Mouse (Mus musculus) heart, postnatal 25 days (tissue): ENCODE results near the gene Kif17. TPM values are rescaled to one million over a fixed set of nuclear protein-coding genes. Genes with fewer than 3 reads are reported as not detected.

ENCODE experiments used
- DNase-seq: peaks from one replicate; pipeline ENCODE4 v3.0.0; 2022; ENCODE audit warnings: low spot score
- intact Hi-C: fragments of 180-260 bp; cut with DNase I; formaldehyde crosslinking; loops from one replicate; pipeline ENCODE4 v1.15.1; 2025
- microRNA-seq: library from miRNA; unstranded; fragments of <30 nt; microRNA quantifications from one replicate; pipeline ENCODE4 v1.2.0, GENCODE M21; 2022
- total RNA-seq, 2 experiments: library from RNA; stranded (reverse); gene quantifications; 2 replicates each; pipeline ENCODE4 v1.2.3; 2021

Gene Kif17
- total RNA-seq, 2 experiments from 2014 or later: 0.13 to 0.22 TPM

DNA sequence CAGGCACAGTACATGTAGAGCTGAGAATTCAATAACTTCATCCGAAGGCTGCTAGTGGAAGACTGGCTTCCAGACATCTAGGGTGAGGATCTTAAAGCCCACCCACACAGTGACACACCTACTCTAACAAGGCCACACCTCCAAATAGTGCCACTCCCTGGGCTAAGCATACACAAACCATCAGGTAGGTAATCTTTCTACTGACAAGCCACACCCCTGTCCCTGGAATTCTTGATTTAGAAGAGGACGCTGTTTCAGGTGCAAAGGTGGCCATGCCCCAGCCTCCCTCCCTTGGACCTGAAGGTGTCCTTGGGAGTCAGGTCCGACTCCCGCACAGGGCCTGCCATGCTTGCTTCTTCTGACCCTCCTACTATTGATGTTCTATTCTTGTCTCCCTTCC is 82.9 kb downstream of the Kif17 start:
- intact Hi-C loops: no loop called here

DNA sequence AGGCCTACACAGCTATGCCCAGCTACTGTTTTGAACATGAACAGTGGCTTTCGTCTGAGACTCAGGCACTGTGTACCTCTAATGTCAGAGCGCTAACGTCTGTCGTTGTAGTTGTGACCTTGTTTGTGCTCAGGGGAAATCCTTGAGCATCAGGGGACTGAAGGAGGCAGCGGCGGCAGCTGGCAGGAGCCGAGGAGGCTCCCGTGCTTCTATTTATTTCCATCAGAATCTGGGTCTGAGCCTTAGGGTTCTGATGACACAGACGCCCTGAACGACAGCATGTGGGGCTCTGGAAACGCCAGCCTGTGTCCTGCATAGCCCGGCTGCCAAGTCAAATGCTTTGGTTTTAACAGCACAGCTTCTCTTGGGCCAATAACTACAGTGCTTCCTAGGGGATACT is 84.8 kb downstream of the Kif17 start:
- DNase-seq: no peak
- intact Hi-C loops: no loop called here

More for the DNA sequence above, 82.9 kb downstream of the Kif17 start:
- no peak for DNase-seq

DNA sequence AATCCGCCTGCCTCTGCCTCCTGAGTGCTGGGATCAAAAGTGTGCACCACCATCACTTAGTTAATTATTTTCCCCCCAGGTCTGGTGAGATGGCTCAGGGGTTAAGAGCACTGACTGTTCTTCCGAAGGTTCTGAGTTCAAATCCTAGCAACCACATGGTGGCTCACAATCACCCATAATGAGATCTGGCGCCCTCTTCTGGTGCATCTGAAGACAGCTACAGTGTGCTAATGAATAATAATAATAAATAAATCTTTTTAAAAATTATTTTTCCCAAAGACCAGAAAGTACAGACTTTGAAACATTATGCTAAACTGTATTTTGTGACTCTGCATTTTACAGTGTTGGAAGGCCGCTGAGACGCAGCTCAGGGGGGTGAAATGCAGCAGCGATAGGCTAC is 85.4 kb downstream of the Kif17 start:
- intact Hi-C loops: no loop called here
- DNase-seq: no peak

DNA sequence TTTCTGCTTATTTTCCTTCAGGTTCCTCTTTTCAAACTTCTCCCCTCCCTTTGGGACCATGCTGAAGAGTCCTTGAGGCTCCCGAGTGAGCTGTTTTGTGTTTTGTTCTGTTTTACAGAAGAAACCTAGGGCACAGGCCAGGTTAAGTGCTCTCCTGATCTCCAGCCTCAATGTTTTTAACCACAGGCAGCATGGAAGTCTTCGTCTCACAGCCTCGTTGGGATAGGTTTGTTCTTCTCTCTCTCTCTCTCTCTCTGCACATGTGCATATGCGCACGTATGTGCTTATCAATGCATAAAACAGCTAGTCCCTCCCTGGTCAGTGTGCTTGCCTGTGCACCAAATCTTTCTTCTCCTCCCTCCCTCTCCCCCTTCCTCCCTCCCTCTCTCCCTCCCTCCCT is 86.6 kb downstream of the Kif17 start:
- intact Hi-C loops: no loop called here
- no peak for DNase-seq

DNA sequence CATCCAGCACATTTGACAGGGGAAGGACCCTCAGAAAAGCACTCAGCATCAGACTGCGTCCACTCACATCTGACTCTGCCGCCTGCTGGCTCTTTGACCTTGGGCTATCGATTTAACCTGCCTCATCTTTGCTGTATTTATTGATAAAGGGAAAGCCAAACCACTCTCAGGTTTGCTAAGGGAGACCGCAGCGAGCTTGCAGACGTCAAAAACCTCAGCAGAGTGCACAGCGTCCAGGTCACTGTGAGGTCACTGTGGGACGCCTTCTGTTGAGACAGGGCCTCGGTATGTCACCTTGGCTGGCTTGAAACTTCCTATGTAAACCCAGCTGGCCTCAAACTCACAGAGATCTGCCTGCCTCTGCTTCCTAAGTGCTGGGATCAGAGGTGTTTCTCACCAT is 87.1 kb downstream of the Kif17 start:
- DNase-seq: no peak
- intact Hi-C loops: no loop called here

DNA sequence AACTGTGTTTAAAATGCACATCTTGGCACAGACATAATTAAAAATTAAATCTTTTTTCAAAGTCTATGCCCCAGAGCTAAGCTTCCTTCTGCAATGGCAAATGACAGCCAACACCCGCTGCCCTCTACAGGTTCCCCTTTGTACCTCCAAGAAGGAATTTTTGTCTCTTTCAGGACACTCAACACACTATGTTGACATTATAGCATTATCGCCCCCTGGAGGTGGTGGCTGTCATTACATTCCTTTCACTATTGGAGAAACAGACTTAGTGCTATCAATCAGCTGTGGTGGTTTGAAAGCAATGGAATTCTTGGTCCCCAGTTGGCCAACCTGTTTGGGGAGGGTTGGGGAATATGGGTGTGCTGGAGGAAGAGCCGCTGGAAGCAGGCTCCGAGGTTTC is 89.7 kb downstream of the Kif17 start:
- no peak for DNase-seq
- intact Hi-C loops: loop anchor here (5.0 kb wide), 1 partner anchor 37 kb away; no protein-coding TSS in a partner anchor

DNA sequence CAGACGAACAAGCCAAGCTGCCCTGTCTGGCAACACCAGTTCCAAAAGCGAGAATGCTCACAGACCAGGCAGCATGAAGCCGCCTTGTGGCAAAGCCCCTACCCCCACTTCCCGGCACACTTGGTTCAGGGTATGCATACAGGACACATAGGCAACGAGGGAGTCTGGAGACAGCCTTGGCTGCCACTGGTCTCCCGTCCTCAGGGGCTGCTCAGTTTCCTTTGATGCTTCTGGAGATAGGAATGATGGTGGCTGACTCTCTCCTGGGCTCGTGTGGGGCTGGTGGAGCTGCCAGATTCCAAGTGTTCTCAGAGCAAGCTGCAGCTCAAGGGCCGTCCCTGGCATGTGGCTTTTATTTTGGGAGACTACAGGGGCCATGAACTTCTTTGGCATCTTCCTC is 91.2 kb downstream of the Kif17 start:
- DNase-seq: no peak
- intact Hi-C loops: loop anchor here (5.0 kb wide), 1 partner anchor 36 kb away; no protein-coding TSS in a partner anchor

DNA sequence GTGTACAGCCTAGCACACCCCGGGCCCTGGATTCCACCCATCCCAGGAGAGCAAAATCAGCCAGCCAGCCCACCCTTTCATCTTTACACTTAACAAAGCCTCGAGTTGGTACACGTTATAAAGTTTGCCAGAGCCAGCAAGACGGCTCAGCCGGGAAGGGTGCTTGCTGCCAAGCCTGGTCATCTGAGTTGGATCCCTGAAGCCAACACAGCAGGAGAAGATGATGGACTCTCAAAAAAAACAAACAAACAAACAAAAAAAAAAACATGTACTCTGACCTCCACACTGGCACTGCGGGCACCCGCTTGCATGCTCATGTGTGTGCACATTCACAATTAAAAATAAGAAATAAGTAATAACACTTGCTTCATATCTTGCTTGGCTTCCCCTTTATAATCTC is 91.8 kb downstream of the Kif17 start:
- intact Hi-C loops: loop anchor here (5.0 kb wide), 1 partner anchor 35 kb away; no protein-coding TSS in a partner anchor
- no peak for DNase-seq

DNA sequence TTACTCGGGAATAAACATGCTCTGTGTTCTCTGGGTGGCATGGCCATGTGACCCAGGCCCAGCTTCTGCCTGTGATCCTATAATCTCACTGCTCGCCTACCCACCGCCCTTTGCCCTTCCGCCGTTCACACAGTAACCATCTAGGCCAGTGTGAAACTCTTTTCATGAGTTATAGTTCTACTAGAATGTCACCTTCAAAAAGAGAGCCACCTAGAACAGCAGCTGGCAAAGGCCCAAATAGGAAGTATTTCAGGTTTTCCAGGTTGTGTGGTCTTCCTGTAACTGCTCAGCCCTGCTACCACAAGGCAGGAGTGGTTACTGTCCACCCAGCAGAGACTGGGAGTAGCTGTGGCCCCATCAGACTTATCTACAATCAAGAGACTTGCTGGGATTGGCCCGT is 92.5 kb downstream of the Kif17 start:
- intact Hi-C loops: loop anchor here (5.0 kb wide), 1 partner anchor 35 kb away; no protein-coding TSS in a partner anchor
- DNase-seq: no peak

DNA sequence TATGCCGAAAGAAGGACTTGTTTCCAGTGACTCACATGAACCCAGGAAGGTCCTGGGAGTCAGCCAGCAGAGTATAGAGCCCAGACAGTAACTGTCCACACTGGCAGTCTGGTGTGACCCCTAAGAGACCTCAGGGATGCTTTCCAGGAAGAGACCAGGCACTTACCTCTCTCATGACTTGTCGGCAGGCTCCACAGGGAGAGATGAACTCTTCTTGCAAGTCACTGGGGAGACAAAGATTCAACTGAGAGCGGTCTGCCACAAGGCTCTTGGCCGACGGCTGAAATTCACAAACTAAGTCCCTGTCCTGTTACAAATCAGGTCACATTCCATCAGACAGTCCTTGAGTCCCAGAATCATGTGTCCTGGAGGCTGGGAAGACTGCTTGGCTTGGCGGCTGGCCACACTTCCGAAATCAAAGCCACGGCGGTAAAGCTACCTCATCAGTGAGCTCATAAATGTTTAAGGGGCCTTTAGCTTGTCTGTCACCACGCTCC is 93.2 kb downstream of the Kif17 start:
- DNase-seq: no peak
- intact Hi-C loops: loop anchor here (5.0 kb wide), 1 partner anchor 34 kb away; no protein-coding TSS in a partner anchor

DNA sequence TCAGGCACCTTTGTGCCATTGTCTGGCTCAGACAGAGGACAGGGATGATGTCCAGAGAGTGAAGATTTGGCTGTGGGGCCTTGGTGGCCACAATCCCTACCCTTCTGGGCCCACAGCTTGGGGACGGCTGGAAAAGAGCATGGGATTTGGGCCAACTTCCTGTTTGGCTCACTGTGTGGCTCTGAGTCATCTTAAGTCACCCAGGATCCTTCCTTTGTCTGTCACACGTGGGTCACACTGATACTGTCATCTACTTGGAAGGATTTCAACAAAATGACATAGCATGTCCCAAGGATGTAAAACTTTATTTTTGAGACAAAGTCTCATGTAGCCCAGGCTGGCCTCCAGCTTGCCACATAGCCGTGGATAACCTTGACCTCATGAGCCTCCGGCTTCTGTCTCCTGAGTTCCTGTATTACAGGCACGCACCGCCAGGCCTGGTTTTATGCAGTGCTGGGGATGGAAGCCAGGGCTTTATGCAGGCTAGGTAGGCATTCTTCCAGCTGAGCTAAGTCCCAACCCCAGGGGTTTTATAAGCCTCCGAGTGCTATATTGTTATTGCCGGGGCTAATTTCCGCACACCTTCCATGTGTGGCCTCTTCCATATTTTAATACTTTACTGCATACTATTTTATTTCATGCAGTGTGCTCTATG is 94.8 kb downstream of the Kif17 start:
- intact Hi-C loops: loop anchor here (5.0 kb wide), 1 partner anchor 32 kb away; no protein-coding TSS in a partner anchor
- DNase-seq: no peak

DNA sequence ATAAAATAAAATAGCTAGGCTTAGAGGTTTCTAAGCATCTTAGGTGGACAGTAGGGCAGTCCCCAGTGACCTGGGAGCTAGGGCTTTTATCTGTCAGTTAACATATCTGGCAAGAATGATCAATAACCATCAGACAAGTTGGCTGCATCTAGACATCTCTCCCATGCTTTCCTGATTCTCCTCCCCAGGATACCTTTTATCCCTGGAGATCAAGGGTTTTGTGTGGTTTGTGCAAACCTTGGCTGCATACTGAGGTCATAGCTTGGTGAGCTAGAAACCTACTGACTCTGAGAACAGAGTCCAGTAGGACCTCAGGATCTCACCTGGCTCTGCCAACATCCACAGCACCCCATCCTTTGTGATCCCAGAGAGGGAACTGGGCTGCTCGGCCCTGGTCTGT is 97.0 kb downstream of the Kif17 start:
- intact Hi-C loops: no loop called here

DNA sequence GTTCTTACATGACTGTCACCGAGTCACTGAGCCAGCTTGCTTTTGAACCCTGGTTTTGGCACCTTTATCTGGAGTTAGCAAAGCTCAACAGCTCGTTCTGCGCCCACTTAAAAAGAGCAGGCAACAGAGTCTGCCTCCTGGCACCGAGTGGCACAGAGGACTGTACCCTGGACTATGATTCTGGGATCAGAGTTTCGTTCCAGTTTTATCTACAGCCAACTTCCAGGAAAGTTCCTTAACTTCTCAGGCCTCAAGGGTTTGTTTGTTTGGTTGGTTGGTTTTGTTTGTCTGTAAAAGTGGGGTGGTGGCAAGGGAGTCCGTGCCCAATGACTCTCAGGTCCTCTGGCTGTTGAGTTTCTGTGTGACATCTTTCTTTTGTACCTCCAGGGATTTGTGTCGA is 98.5 kb downstream of the Kif17 start:
- intact Hi-C loops: no loop called here
- DNase-seq: no peak

More for the DNA sequence above, 97.0 kb downstream of the Kif17 start:
- no peak for DNase-seq

Small RNA genes within 50 kb of the gene (microRNA-seq; reads per million reads assigned to microRNA genes)
- gene Gm27646: not detected
- 2.5 reads per million for gene Mir7019

Other genes with a start within 250 kb of the Kif17 start
- 10 to 100 TPM; 80.9 to 81.8 TPM for gene Hp1bp3, start 34.1 kb upstream of the Kif17 start, total RNA-seq
- gene Sh2d5, start within 50 bp of the Kif17 start, total RNA-seq: under 1 TPM in 1 of 2 experiments, not detected in 1; 0.25 TPM
- 10 to 100 TPM; 63.6 to 68.4 TPM for gene Ddost, start 54.3 kb downstream of the Kif17 start, total RNA-seq
- gene Pink1, start 75.9 kb downstream of the Kif17 start, total RNA-seq: 100 to 1,000 TPM; 560 to 591 TPM
- 1 to 10 TPM; 1.3 to 1.8 TPM for gene Cda, start 117.6 kb downstream of the Kif17 start, total RNA-seq
- gene Fam43b, start 146.1 kb downstream of the Kif17 start, total RNA-seq: under 1 TPM in 1 of 2 experiments, not detected in 1; 0.11 TPM
- gene Mul1, start 184.2 kb downstream of the Kif17 start, total RNA-seq: 10 to 100 TPM; 68.1 to 79.0 TPM
- gene Camk2n1, start 203.9 kb downstream of the Kif17 start, total RNA-seq: 10 to 100 TPM in 1 of 2 experiments, 1 to 10 TPM in 1; 9.6 to 11.2 TPM